Mouse (Mus musculus): ENCODE results near the gene Psmd12. TPM values are rescaled to one million over a fixed set of nuclear protein-coding genes. Genes with fewer than 3 reads are reported as not detected.

Psmd12 gene
- 178 and 179 TPM in 2 replicates for polyA plus RNA-seq (2014; fragmentation: Nextera tagmentation; extraction: Ambion mirVana)

- H3K4me1 ChIP-seq (ENCODE audit: control insufficient read depth, insufficient read depth, low read length): peaks cover 13% of the 10 kb centered on the region; the same call in 1 of the 2 replicates
- under 1% methylated on average over 49 of the region's 51 CpGs for WGBS (ENCODE audit: insufficient replicate concordance)
- H3K27ac ChIP-seq (ENCODE audit: low read depth, low read length): peak within 1 kb of the TSS; percentile 43
- H3K4me3 ChIP-seq (ENCODE audit: low read depth, low read length): peak within 1 kb of the TSS; percentile 96
- H3K9ac ChIP-seq (ENCODE audit: low read depth, low read length): peak within 1 kb of the TSS; percentile 98
- ATAC-seq (replicated peaks; ENCODE audit: insufficient number of reproducible peaks, low FRiP score, low TSS enrichment): peak; percentile 96
- H3K9me3 ChIP-seq (replicated peaks; ENCODE audit: control insufficient read depth, low read length): no peaks in the 10 kb centered on the region
- H3K36me3 ChIP-seq (ENCODE audit: control insufficient read depth, insufficient read depth, low read length): no peaks in the 10 kb centered on the region
- H3K27me3 ChIP-seq (ENCODE audit: control insufficient read depth, insufficient read depth, low read length): no peaks in the 10 kb centered on the region
- H3K4me2 ChIP-seq: peak within 1 kb of the TSS; percentile 94
These were observed at the start of gene Psmd12 for GRCm38 (mm10) chr11:107479053-107479861. Gene Psmd12, plus strand, starts transcription at chr11:107479484.

GRCm38 (mm10) chr11:107431197-107431965 is 47.9 kb upstream of the Psmd12 start:
- H3K36me3 ChIP-seq (ENCODE audit: control insufficient read depth, insufficient read depth, low read length): no peaks in the 10 kb centered on the region
- no peak overlapping the region for H3K4me3 ChIP-seq (ENCODE audit: low read depth, low read length)
- H3K27me3 ChIP-seq (ENCODE audit: control insufficient read depth, insufficient read depth, low read length): no peaks in the 10 kb centered on the region
- 0 out of 2 replicates have a peak, but pooled peaks cover 3% of the 10 kb centered on the region for H3K9me3 ChIP-seq (replicated peaks; ENCODE audit: control insufficient read depth, low read length)
- WGBS (ENCODE audit: insufficient replicate concordance): 75% methylated on average over 7 of the region's 7 CpGs
- no peaks in the 10 kb centered on the region for H3K4me1 ChIP-seq (ENCODE audit: control insufficient read depth, insufficient read depth, low read length)
- no peak overlapping the region for H3K9ac ChIP-seq (ENCODE audit: low read depth, low read length)
- H3K27ac ChIP-seq (ENCODE audit: low read depth, low read length): no peak overlapping the region
- H3K4me2 ChIP-seq: no peak overlapping the region
- no peak for ATAC-seq (replicated peaks; ENCODE audit: insufficient number of reproducible peaks, low FRiP score, low TSS enrichment)

DNA sequence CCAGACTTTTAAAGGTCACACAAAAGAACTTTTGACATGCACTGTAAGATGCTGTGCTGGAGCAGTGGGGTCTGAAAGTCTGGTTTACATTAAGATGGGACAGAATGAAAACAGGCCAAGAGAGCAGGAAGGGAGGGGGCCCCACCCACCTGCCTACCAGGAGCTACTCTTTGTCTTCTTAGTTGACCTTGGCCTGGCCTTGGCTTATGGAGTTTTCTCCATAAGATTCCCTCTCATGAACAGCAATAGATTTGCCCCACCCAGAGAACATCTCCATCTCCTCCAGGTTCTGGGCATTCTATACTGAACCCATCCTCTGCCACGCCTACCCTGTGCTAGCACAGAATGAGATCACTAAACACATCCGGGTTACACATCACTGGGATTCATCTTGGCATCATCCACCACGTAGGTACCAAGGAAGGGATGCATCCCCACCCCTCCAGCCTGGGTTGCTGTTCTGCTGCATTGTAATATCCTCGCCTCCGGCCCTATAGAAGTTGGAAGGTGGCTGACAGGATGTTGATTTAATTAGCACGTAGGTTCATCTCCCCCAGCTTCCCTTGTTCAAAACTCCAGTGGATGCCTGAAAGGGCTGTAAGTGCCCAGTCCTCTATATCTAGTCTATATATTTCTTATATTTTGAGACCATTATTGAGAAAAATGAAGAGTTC is 43.4 kb upstream of the Psmd12 start:
- no peak overlapping the region for H3K9ac ChIP-seq (ENCODE audit: low read depth, low read length)
- no peak overlapping the region for H3K4me3 ChIP-seq (ENCODE audit: low read depth, low read length)
- no peaks in the 10 kb centered on the region for H3K9me3 ChIP-seq (replicated peaks; ENCODE audit: control insufficient read depth, low read length)
- H3K36me3 ChIP-seq (ENCODE audit: control insufficient read depth, insufficient read depth, low read length): no peaks in the 10 kb centered on the region
- WGBS (ENCODE audit: insufficient replicate concordance): 86% methylated on average over 6 of the region's 6 CpGs
- H3K27me3 ChIP-seq (ENCODE audit: control insufficient read depth, insufficient read depth, low read length): no peaks in the 10 kb centered on the region
- no peak overlapping the region for H3K27ac ChIP-seq (ENCODE audit: low read depth, low read length)
- no peak for ATAC-seq (replicated peaks; ENCODE audit: insufficient number of reproducible peaks, low FRiP score, low TSS enrichment)
- no peaks in the 10 kb centered on the region for H3K4me1 ChIP-seq (ENCODE audit: control insufficient read depth, insufficient read depth, low read length)
- H3K4me2 ChIP-seq: no peak overlapping the region

DNA sequence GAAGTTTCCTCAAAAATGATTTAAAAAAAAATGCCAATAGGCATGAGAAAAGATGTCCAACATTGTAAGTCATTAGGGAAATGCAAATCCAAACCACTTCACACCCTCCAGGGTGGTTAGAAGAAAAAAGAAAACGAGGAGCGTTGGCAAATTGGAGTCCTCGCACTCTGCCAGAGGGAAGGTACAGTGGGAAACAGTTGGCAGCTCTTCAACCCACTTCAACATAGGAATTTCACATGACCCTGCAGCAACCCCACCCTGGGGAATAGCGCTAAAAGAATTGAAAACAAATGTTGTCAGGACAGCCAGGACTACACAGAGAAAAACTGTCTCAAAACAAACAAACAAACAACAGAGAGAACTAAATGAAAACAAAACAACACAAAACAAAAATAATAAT is 41.6 kb upstream of the Psmd12 start:
- Histone ChIP-seq H3K4me2 (no peak overlapping the region), H3K9me3 (replicated peaks; ENCODE audit: control insufficient read depth, low read length) (no peaks in the 10 kb centered on the region), H3K4me1 (ENCODE audit: control insufficient read depth, insufficient read depth, low read length) (no peaks in the 10 kb centered on the region), H3K36me3 (ENCODE audit: control insufficient read depth, insufficient read depth, low read length) (no peaks in the 10 kb centered on the region), H3K27ac (ENCODE audit: low read depth, low read length) (no peak overlapping the region), H3K9ac (ENCODE audit: low read depth, low read length) (no peak overlapping the region), H3K27me3 (ENCODE audit: control insufficient read depth, insufficient read depth, low read length) (no peaks in the 10 kb centered on the region), H3K4me3 (ENCODE audit: low read depth, low read length) (no peak overlapping the region)
- no peak for ATAC-seq (replicated peaks; ENCODE audit: insufficient number of reproducible peaks, low FRiP score, low TSS enrichment)
- WGBS (ENCODE audit: insufficient replicate concordance): 76% methylated on average over 4 of the region's 4 CpGs

DNA sequence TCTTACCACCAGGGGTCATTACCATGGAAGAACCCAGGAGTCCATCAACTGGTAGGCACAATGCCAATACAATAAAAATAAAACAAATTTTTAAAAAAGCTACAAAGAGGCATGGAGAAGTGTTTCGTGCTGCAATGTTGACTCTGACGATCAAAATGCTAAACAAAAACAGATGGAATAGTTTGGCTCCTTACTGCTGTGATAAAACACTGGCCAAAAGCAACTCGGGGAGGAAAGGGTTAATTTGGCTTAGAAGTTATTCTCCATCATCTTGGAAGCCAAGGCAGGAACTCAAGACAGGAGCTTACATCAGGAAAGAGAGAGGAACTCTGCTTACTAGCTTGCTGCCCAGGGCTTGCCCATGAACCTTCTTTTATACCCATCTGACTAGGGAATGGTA is 41.1 kb upstream of the Psmd12 start:
- Histone ChIP-seq H3K36me3 (ENCODE audit: control insufficient read depth, insufficient read depth, low read length) (no peaks in the 10 kb centered on the region), H3K4me1 (ENCODE audit: control insufficient read depth, insufficient read depth, low read length) (no peaks in the 10 kb centered on the region), H3K9me3 (replicated peaks; ENCODE audit: control insufficient read depth, low read length) (no peaks in the 10 kb centered on the region), H3K4me2 (no peak overlapping the region), H3K27me3 (ENCODE audit: control insufficient read depth, insufficient read depth, low read length) (no peaks in the 10 kb centered on the region), H3K27ac (ENCODE audit: low read depth, low read length) (no peak overlapping the region), H3K9ac (ENCODE audit: low read depth, low read length) (no peak overlapping the region), H3K4me3 (ENCODE audit: low read depth, low read length) (no peak overlapping the region)
- WGBS (ENCODE audit: insufficient replicate concordance): 88% methylated on average over 3 of the region's 3 CpGs
- no peak for ATAC-seq (replicated peaks; ENCODE audit: insufficient number of reproducible peaks, low FRiP score, low TSS enrichment)

DNA sequence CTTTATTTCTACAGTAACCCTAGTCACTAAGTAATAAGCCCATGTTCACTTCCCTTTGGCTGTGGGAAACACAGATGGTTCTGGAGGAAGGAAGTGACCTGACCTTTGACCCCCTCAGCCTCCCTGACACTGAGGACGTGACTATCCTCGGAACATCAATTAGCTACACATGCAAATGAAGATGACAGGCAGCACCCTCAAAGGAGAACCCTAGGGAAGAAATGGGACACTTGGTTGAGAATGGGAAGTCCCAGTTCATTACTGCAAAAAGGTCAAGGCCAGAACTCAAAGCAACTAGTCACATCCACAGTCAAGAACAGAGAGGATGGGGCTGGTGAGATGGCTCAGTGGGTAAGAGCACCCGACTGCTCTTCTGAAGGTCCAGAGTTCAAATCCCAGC is 38.2 kb upstream of the Psmd12 start:
- no peaks in the 10 kb centered on the region for H3K27me3 ChIP-seq (ENCODE audit: control insufficient read depth, insufficient read depth, low read length)
- no peak overlapping the region for H3K4me2 ChIP-seq
- no peaks in the 10 kb centered on the region for H3K36me3 ChIP-seq (ENCODE audit: control insufficient read depth, insufficient read depth, low read length)
- 74% methylated on average over 3 of the region's 3 CpGs for WGBS (ENCODE audit: insufficient replicate concordance)
- H3K9ac ChIP-seq (ENCODE audit: low read depth, low read length): no peak overlapping the region
- no peaks in the 10 kb centered on the region for H3K9me3 ChIP-seq (replicated peaks; ENCODE audit: control insufficient read depth, low read length)
- ATAC-seq (replicated peaks; ENCODE audit: insufficient number of reproducible peaks, low FRiP score, low TSS enrichment): no peak
- no peak overlapping the region for H3K4me3 ChIP-seq (ENCODE audit: low read depth, low read length)
- H3K27ac ChIP-seq (ENCODE audit: low read depth, low read length): no peak overlapping the region
- H3K4me1 ChIP-seq (ENCODE audit: control insufficient read depth, insufficient read depth, low read length): no peaks in the 10 kb centered on the region

GRCm38 (mm10) chr11:107443121-107444095 is 35.9 kb upstream of the Psmd12 start:
- 80% methylated on average over 12 of the region's 12 CpGs for WGBS (ENCODE audit: insufficient replicate concordance)
- Histone ChIP-seq H3K27me3 (ENCODE audit: control insufficient read depth, insufficient read depth, low read length) (no peaks in the 10 kb centered on the region), H3K4me2 (no peak overlapping the region), H3K4me3 (ENCODE audit: low read depth, low read length) (no peak overlapping the region), H3K9ac (ENCODE audit: low read depth, low read length) (no peak overlapping the region), H3K4me1 (ENCODE audit: control insufficient read depth, insufficient read depth, low read length) (peaks cover 10% of the 10 kb centered on the region), H3K36me3 (ENCODE audit: control insufficient read depth, insufficient read depth, low read length) (no peaks in the 10 kb centered on the region), H3K27ac (ENCODE audit: low read depth, low read length) (no peak overlapping the region), H3K9me3 (replicated peaks; ENCODE audit: control insufficient read depth, low read length) (no peaks in the 10 kb centered on the region)
- no peak for ATAC-seq (replicated peaks; ENCODE audit: insufficient number of reproducible peaks, low FRiP score, low TSS enrichment)

GRCm38 (mm10) chr11:107445683-107446082 is 33.6 kb upstream of the Psmd12 start:
- 88% methylated on average over 3 of the region's 3 CpGs for WGBS (ENCODE audit: insufficient replicate concordance)
- no peak overlapping the region for H3K27ac ChIP-seq (ENCODE audit: low read depth, low read length)

More at GRCm38 (mm10) chr11:107445683-107446082, 33.6 kb upstream of the Psmd12 start:
- H3K4me2 ChIP-seq: no peak overlapping the region
- no peak overlapping the region for H3K9ac ChIP-seq (ENCODE audit: low read depth, low read length)
- no peaks in the 10 kb centered on the region for H3K27me3 ChIP-seq (ENCODE audit: control insufficient read depth, insufficient read depth, low read length)
- H3K4me3 ChIP-seq (ENCODE audit: low read depth, low read length): no peak overlapping the region
- no peak for ATAC-seq (replicated peaks; ENCODE audit: insufficient number of reproducible peaks, low FRiP score, low TSS enrichment)
- peaks cover 19% of the 10 kb centered on the region for H3K4me1 ChIP-seq (ENCODE audit: control insufficient read depth, insufficient read depth, low read length)
- H3K36me3 ChIP-seq (ENCODE audit: control insufficient read depth, insufficient read depth, low read length): no peaks in the 10 kb centered on the region
- no peaks in the 10 kb centered on the region for H3K9me3 ChIP-seq (replicated peaks; ENCODE audit: control insufficient read depth, low read length)
